Mouse (Mus musculus) retina, adult 2 months (tissue): ENCODE measurements around the gene Aph1b.
A peak's percentile ranks its signal among the peaks of the same experiment; 100 is the strongest.
"Not testable (repeated sequence)": the region's sequence is repeated elsewhere in the genome, so short reads cannot be mapped to it uniquely, and the experiment has no call there.

ENCODE experiments used
- DNase-seq: peaks from one replicate; pipeline ENCODE4 v3.0.0-alpha.2; 2012; ENCODE audit warnings: low read depth, low spot score

Aph1b gene

GRCm38 (mm10) chr9:66795464-66796324, at the start of gene Aph1b:
Gene Aph1b, minus strand, starts transcription at chr9:66795490.
- DNase-seq = peak; percentile 84

- no peak for DNase-seq
Observed at GRCm38 (mm10) chr9:66835097-66835480, 39.8 kb upstream of the Aph1b start.

- DNase-seq = peak; percentile 95
Observed at GRCm38 (mm10) chr9:66834318-66835096, 39.2 kb upstream of the Aph1b start, which contains the start of gene Aph1c. Gene Aph1c, minus strand, starts transcription at chr9:66834726.

- no peak for DNase-seq
Observed at GRCm38 (mm10) chr9:66833851-66834250, 38.6 kb upstream of the Aph1b start.

GRCm38 (mm10) chr9:66832366-66832908, 37.1 kb upstream of the Aph1b start:
- no peak for DNase-seq

- peak; percentile 34 for DNase-seq
Observed at GRCm38 (mm10) chr9:66825990-66826389, 30.7 kb upstream of the Aph1b start.

GRCm38 (mm10) chr9:66822255-66822654, 27.0 kb upstream of the Aph1b start:
- DNase-seq = not testable (repeated sequence)

GRCm38 (mm10) chr9:66820996-66821395, 25.7 kb upstream of the Aph1b start:
- no peak for DNase-seq

GRCm38 (mm10) chr9:66813392-66813791, 18.1 kb upstream of the Aph1b start:
- no peak for DNase-seq

- DNase-seq = not testable (repeated sequence)
Observed at GRCm38 (mm10) chr9:66805951-66806350, 10.7 kb upstream of the Aph1b start.

- DNase-seq = no peak
Observed at GRCm38 (mm10) chr9:66801947-66802346, 6.7 kb upstream of the Aph1b start.

- no peak for DNase-seq
Observed at GRCm38 (mm10) chr9:66796739-66797138, 1.4 kb upstream of the Aph1b start, which contains the start of gene Gm10647. Gene Gm10647, plus strand, starts transcription at chr9:66797039.

- DNase-seq = no peak
Observed at GRCm38 (mm10) chr9:66794629-66795463, 444 bp downstream of the Aph1b start.

- peak; percentile 18 for DNase-seq
Observed at GRCm38 (mm10) chr9:66787821-66788220, 7.5 kb downstream of the Aph1b start.

GRCm38 (mm10) chr9:66784552-66784951, 10.7 kb downstream of the Aph1b start:
- not testable (repeated sequence) for DNase-seq

- no peak for DNase-seq
Observed at GRCm38 (mm10) chr9:66770701-66771100, 24.6 kb downstream of the Aph1b start.

- no peak for DNase-seq
Observed at GRCm38 (mm10) chr9:66769275-66769674, 26.0 kb downstream of the Aph1b start.

- DNase-seq = no peak
Observed at GRCm38 (mm10) chr9:66768721-66769120, 26.6 kb downstream of the Aph1b start.

- no peak for DNase-seq
Observed at GRCm38 (mm10) chr9:66760991-66761390, 34.3 kb downstream of the Aph1b start.

GRCm38 (mm10) chr9:66752849-66753248, 42.4 kb downstream of the Aph1b start:
- DNase-seq = no peak

GRCm38 (mm10) chr9:66748390-66748789, 46.9 kb downstream of the Aph1b start:
- no peak for DNase-seq
